Mouse (Mus musculus) macrophage (primary cell): ENCODE measurements around the gene Dusp3. TPM values are rescaled to one million over a fixed set of nuclear protein-coding genes. Genes with fewer than 3 reads are reported as not detected.
"Not testable (repeated sequence)": the region's sequence is repeated elsewhere in the genome, so short reads cannot be mapped to it uniquely, and the experiment has no call there.

Experiments
- H3K27ac ChIP-seq: fragments of 350-480 bp; formaldehyde crosslinking; 2 replicates; pipeline ENCODE4 v1.9.0; 2021
- H3K36me3 ChIP-seq: fragments of 350-480 bp; formaldehyde crosslinking; 2 replicates; pipeline ENCODE4 v1.9.0; 2021; ENCODE audit errors: inconsistent target
- H3K4me3 ChIP-seq: fragments of 350-480 bp; formaldehyde crosslinking; 2 replicates; pipeline ENCODE4 v1.9.0; 2021; ENCODE audit errors: inconsistent target
- H3K79me2 ChIP-seq: fragments of 350-480 bp; formaldehyde crosslinking; 2 replicates; pipeline ENCODE4 v1.9.0; 2021; ENCODE audit errors: inconsistent target
- WGBS: methylation state at CpG from one replicate; pipeline ENCODE4 v1.1.7; 2026; ENCODE audit warnings: inconsistent platforms; ENCODE audit not compliant: missing documents; 5-methylcytosine and 5-hydroxymethylcytosine counted together
- polyA plus RNA-seq: library from polyadenylated mRNA; stranded (reverse); fragments of 250-400 nt; gene quantifications from 3 replicates; pipeline ENCODE4 v1.2.4, GENCODE M21; 2018; ENCODE audit warnings: inconsistent platforms

Gene Dusp3
- polyA plus RNA-seq, 1 experiment from 2014 or later, result 138 TPM

DNA sequence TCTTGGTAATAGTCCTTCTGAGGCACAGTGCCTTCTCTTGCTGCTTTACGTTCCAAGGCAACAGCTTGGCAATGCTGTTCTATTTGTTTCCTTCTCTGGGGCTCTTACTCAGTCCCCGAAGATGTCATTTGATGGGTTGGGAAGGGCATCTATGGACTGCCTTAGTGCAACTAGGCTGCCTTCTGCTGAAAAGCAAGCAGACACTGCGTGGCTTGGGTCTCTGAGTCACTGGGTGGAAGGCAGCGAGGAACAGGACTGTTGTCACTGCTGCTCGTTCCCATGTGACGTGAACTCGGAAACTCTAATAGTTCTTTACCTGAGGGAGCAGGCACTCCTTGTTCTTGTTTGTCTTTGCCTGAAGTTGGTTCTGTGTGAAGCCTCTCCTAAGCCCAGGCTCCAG is 9.1 kb upstream of the Dusp3 start:
- Histone ChIP-seq H3K79me2 (no peaks in the 10 kb centered on the region), H3K36me3 (no peaks in the 10 kb centered on the region), H3K27ac (no peak overlapping the region), H3K4me3 (no peak overlapping the region)
- WGBS, result 93% methylated on average over 7 of the region's 7 CpGs

DNA sequence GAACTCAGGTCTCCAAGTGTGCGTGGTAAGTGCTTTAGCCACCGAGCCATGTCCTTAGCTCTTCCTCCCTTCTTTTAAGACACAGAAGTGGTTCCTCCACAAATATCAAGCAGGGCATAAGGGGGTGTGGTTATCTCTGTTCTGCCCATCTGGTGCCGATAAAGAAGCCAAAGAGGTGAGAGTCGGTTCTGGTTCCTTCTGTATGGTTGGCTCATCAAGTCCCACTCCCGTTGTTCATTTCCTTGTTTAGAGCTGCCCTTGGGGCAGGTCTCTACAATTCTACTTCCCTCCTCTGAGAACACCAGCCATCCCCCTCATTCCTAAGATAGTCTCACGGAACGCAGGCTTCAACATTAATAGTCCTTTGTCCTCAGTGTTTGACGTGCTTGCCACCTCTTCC is 7.3 kb upstream of the Dusp3 start:
- Histone ChIP-seq H3K4me3 (no peak overlapping the region), H3K27ac (no peak overlapping the region), H3K79me2 (no peaks in the 10 kb centered on the region), H3K36me3 (no peaks in the 10 kb centered on the region)
- 58% methylated on average over 8 of the region's 8 CpGs for WGBS

DNA sequence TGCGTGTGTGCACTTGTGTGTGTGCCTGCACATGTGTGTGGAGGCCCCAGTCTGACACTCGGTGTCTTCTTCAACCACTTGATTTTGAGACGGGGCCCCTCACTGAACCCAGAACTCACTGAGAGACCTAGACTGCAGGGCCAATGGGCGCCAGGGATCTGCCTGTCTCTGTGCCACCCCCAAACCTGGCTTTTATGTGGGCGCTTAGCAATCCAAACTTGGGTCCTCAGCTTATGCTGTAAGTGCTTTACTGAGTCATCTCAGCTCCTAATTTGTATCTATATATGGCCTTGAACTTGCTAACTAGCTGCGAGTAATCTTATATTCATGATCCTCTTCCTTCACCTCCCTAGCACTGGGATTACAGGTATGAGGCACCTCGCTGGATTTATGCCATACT is 5.6 kb upstream of the Dusp3 start:
- H3K27ac ChIP-seq, result no peak overlapping the region
- 95% methylated on average over 7 of the region's 7 CpGs for WGBS
- no peak overlapping the region for H3K4me3 ChIP-seq
- no peaks in the 10 kb centered on the region for H3K36me3 ChIP-seq
- H3K79me2 ChIP-seq, result no peaks in the 10 kb centered on the region

DNA sequence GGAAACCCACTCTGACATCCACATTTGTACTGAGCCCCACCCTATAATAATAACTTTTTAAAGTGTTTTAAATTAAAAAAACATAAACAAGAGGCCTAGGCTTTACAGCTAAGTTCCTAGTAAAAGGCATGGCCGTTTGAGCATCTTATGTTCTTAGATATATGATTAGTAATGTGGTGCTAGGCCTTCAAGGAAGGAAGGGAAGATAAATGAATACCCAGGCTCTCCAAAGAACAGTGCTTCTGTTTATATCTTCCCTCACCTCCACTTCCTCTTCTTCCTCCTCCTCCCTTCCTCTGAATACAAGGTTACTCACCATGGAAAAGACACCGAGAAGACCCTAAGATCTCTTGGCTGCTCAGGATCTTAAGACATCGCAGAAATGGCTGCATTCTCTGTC is 5.0 kb upstream of the Dusp3 start:
- H3K79me2 ChIP-seq, result no peaks in the 10 kb centered on the region
- no peak overlapping the region for H3K27ac ChIP-seq
- 67% methylated on average over 3 of the region's 3 CpGs for WGBS
- H3K36me3 ChIP-seq, result no peaks in the 10 kb centered on the region
- no peak overlapping the region for H3K4me3 ChIP-seq

DNA sequence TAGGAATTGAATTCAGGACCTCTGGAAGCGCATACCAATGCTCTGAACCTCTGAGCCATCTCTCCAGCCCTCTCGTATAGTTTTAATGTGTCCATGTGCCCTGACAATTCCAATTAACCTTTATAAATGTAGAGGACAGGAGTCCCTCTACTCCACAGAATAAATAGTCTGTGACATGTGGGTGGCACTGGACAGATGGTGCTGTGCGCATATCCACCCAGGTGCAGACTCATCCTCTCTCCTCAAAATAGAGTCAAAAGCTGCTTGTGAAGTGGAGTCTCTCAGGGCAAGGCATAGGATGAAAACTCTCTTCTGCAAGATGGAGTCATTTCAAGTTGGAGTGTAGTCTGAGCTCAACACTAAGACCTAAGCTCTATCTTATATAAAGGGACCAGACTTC is 3.4 kb upstream of the Dusp3 start:
- no peaks in the 10 kb centered on the region for H3K79me2 ChIP-seq

DNA sequence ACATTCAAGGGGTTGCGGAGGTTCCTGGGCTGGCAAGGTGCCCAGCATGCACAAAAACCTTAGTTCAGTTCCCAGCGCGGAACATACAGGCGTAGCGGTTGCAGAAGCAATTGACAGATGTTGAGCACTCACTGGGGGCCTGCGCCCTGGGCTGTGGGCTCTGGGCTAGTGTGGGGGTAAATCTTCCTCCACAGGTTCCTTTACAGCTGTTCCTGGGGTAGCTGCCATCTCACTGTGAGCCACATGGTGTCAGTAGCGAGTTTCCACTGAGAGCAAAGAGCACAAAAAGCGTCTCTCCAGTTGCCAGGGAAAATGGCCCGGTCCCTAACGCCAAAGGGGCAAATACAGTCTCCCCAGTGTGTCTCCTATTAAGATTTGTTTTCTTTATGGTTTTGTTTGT is 823 bp downstream of the Dusp3 start:
- 0 out of 2 replicates have a peak, but pooled peaks cover 1% of the 10 kb centered on the region for H3K36me3 ChIP-seq
- no peak overlapping the region for H3K4me3 ChIP-seq
- H3K79me2 ChIP-seq, result peaks cover 30% of the 10 kb centered on the region
- no peak overlapping the region for H3K27ac ChIP-seq
- 1% methylated on average over 10 of the region's 10 CpGs for WGBS

More for the DNA sequence above, 3.4 kb upstream of the Dusp3 start:
- no peak overlapping the region for H3K27ac ChIP-seq
- H3K36me3 ChIP-seq, result no peaks in the 10 kb centered on the region
- no peak overlapping the region for H3K4me3 ChIP-seq
- WGBS, result 89% methylated on average over 2 of the region's 3 CpGs

DNA sequence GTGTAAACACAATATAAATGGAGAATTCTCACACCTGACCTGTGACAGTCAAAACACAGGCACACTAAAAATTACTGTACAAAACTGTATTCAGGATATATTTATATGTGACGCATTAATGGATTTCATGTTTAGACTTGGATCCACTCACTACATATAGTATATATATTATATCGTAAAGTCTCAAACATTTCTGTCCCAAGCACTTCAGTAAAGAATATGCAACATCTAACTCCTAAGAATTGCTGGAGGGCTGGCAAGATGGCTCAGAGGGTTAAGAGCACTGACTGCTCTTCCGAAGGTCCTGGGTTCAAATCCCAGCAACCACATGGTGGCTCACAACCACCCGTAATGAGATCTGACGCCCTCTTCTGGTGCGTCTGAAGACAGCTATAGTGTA is 1.4 kb downstream of the Dusp3 start:
- H3K27ac ChIP-seq, H3K4me3 ChIP-seq, H3K36me3 ChIP-seq: not testable (repeated sequence)
- H3K79me2 ChIP-seq, result peaks cover 35% of the 10 kb centered on the region
- WGBS, result 46% methylated on average over 5 of the region's 6 CpGs

DNA sequence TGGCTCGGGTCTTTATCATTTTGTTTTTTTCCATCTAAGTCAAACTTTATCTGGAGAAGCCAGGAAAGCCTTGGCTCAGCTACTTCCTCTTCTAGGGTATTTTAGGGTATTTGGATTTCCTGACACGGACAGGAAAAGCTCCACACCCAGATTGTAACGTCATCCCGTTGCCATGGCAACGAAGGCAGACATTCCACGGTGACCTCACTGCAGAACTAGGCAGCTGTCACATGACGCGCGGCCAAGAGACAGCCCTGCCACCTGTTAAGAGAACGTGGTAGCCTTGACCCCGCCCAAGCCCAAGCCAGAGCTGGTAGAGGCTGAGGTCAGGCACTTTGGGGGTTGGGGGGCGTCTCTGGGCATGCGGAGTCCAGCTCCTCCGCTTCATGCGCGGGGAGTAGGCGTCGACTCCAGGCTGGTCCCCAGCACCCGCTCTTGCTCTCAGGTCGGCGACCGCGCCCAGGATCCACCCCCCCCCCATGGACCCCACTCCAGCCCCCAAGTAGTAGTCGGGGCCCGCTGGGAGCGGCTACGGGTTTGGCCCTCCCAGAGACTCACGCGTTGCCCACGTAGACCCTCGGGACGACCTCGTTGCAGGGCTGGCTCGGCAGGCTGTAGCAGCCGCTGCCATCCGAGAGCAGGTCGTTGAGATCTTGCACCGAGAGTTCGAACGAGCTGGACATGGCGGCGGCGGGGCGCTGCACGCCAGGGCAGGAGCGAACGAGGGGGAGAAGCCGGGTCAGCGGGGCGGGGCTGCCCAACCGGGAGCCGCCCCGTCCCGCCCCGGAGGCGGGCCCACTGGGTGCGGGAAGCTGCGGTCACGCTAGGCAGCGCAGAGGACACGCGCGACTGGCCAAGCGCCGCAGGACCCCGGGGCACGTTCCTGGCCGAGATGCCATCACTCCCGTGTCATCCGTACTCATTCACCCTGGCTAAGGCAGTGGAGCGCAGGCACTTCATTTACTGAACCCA is 2.5 kb downstream of the Dusp3 start, which contains the start of gene Cfap97d1:
Gene Cfap97d1 (plus strand): TSS at position 226 of the 972 bp plus-strand sequence.
- Histone ChIP-seq H3K4me3 (peak within 1 kb of the TSS; percentile 52), H3K27ac (peak within 1 kb of the TSS; percentile 91), H3K36me3 (peaks cover 14% of the 10 kb centered on the region; the same call in 1 of the 2 replicates), H3K79me2 (peaks cover 46% of the 10 kb centered on the region)
- WGBS, result under 1% methylated on average over 69 of the region's 71 CpGs

DNA sequence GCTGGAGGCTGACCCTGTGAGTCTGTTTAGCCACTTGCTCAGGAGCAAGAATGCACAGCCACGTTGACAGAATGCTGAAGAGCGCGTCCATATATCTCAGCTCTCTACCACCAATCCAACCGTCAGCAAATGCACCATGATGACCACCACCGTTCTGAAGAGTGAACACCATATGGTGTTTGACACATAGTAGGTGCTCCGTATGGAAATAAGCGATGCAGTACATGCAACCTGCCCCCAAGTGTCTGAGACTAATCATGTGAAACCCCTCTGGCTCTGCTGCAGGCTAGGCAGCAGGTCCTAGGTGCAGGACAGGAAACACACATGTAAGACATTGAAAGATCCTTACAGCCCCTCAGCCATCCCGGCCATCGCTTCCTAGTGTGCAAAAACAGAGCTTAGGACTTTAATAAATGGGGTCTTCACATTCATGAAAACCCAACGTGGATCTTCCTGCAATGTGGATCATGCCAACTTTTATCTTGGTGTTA is 3.3 kb downstream of the Dusp3 start:
- Histone ChIP-seq H3K79me2 (peaks cover 55% of the 10 kb centered on the region), H3K27ac (peak overlapping the region; percentile 91), H3K4me3 (peak overlapping the region; percentile 52), H3K36me3 (peaks cover 23% of the 10 kb centered on the region)
- 61% methylated on average over 10 of the region's 10 CpGs for WGBS

DNA sequence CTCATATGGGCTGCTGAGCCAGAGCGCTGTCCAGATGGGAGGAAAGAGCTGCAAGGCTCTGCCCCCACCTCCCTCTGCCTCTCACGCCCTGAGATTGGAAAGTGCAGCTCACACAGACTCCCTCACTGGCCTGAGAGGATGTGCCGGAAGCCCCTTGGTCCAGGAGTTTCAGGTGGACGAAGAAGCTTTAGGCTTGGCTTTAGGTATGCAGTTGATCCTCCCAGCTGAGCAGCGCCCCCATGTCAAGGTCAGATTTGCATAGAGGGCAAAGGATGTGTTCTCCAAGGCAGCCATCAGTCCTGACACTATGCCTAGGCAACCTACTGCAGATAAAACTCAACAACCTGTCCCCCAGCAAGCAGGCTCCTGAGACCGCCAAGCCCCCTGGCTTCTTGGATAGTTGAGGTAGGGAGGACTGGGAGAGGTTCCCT is 3.8 kb downstream of the Dusp3 start:
- Histone ChIP-seq H3K36me3 (peaks cover 28% of the 10 kb centered on the region), H3K4me3 (peak overlapping the region; percentile 52), H3K79me2 (peaks cover 60% of the 10 kb centered on the region), H3K27ac (peak overlapping the region; percentile 91)
- 86% methylated on average over 6 of the region's 6 CpGs for WGBS

DNA sequence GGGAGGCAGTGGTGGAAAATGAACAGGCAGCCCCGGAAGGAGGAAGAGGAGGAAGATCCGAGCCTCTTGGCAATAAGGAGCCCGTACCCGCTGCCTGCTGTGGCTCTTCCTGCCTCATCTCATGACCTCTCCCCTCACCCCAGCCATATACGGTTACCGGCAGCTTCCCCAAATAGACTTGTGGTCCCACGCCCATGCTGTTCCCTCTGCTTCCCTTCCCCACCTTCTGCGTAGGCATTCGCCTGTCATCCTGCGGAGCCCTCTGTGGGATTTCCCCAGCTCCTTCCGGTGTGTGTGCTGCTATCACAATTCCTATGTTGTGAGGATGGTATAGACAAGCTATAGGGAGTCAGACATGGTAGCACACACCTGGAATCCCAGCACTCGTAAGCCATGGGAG is 5.0 kb downstream of the Dusp3 start:
- peaks cover 37% of the 10 kb centered on the region for H3K36me3 ChIP-seq
- WGBS, result 9% methylated on average over 12 of the region's 12 CpGs
- H3K4me3 ChIP-seq, result peak overlapping the region; percentile 52; the same call in 1 of the 2 replicates
- H3K79me2 ChIP-seq, result peaks cover 71% of the 10 kb centered on the region
- peak overlapping the region; percentile 91 for H3K27ac ChIP-seq

DNA sequence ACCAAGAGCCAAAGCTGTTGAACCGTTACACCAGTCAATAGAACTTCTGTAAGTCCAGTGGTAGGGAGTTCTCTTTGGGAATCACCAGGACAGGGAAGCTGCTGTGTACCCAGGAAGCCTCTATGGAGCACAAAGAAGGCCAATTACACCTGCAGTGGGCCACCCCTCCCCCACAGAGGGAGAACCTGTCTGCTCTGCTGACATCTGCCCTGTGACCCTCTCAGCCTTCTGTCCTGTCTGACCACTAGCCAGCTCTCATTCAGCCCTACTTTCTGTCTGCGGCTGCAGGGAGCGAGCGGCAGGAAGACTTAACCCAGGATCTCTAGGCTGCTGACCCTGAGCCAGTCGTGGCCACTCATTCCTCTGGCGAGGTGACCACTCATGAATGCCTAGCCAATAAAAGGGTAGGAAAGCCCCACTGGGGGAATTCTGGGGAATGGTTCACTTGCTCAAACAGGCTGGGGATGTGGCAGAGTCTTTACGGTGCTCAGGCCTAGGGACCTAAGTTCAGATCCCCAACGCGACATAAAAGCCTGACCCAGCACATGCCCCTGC is 6.1 kb downstream of the Dusp3 start:
- peaks cover 83% of the 10 kb centered on the region for H3K79me2 ChIP-seq
- 96% methylated on average over 9 of the region's 9 CpGs for WGBS
- H3K27ac ChIP-seq, result peak overlapping the region; percentile 91
- H3K4me3 ChIP-seq, result no peak overlapping the region
- H3K36me3 ChIP-seq, result peaks cover 48% of the 10 kb centered on the region

DNA sequence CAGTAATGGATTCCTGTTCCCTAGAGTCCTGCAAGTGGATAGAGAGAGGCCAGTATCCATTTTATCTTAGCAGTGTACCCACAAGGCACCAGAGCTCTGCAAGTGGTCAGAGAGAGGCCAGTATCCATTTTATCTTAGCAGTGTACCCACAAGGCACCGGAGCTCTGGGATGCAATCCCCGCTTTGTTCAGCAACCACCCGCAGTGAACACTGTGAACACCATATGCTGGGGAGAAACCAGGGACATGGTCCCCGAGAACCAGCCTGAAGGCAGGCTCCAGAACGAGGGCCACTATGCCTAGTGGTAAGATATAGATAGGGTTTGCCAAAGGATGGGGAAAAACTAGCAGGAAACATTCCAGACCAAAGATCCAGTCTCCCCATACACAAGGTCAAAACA is 7.7 kb downstream of the Dusp3 start:
- Histone ChIP-seq H3K36me3 (peaks cover 63% of the 10 kb centered on the region), H3K4me3 (no peak overlapping the region), H3K79me2 (peaks cover 98% of the 10 kb centered on the region), H3K27ac (peak overlapping the region; percentile 91)
- 92% methylated on average over 5 of the region's 5 CpGs for WGBS

DNA sequence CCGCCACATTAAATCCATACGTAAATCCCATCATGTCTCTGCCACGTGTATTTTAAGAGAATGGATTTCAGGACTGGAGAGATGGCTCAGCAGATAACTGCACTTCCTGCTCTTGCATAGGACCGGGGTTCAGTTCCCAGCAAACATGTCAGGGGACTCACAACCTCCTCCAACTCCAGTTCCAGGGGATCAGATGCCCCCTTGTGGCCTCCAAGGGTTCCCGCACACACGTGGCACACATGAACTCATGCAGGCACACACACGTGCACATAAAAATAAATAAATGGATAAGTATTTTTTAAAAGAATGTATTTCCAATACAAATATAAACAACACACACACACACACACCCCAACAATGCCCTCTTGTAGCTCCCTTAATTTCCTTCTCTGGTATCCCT is 9.9 kb downstream of the Dusp3 start:
- H3K79me2 ChIP-seq, result peaks cover 80% of the 10 kb centered on the region
- no peak overlapping the region for H3K27ac ChIP-seq
- 99% methylated on average over 6 of the region's 7 CpGs for WGBS
- peaks cover 75% of the 10 kb centered on the region for H3K36me3 ChIP-seq
- H3K4me3 ChIP-seq, result no peak overlapping the region

DNA sequence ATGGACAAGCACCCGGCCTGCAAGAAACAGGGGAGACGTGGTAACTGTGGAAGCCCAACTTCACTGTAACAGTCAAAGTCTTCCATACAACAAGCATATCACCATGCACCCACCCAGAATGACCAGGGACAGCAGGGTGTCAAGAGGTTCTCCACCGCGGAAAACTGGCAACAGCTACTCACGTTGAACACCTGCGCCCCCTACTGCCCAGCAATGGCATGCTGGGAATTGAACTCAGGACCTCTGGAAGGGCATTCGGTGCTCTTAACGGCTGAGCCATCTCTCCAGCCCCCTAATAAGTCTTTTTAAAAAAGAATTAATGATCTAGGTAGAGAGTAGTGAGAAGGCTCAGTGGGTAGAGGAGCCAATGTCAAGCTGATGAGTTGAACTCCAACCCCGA is 11.9 kb downstream of the Dusp3 start:
- peaks cover 62% of the 10 kb centered on the region for H3K36me3 ChIP-seq
- H3K27ac ChIP-seq, result no peak overlapping the region
- H3K79me2 ChIP-seq, result peaks cover 60% of the 10 kb centered on the region
- no peak overlapping the region for H3K4me3 ChIP-seq
- WGBS, result 76% methylated on average over 9 of the region's 9 CpGs
